Mouse (Mus musculus) retina, postnatal 7 days (tissue): ENCODE results near the gene Syk.
A peak's percentile ranks its signal among the peaks of the same experiment; 100 is the strongest.

Experiments used
- DNase-seq: peaks from one replicate; pipeline ENCODE4 v3.0.0-alpha.2; 2012; ENCODE audit warnings: low read depth, low spot score

Gene Syk

DNA sequence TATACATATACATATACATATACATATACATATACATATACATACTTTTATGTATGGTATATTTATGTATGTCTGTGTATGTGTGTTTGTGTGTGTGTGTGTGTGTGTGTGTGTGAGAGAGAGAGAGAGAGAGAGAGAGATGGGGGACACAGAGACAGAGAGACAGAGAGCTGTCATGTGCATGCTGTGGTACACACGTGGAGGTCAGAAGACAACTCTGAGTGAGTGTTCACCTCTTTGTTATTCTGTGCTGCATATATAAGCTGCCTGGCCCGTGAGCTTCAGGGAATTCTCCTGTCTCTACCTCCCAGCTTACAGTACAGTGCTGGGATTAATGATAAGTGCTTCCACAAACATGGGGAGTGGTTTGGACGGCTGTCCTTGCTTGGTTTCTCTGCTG lies 15.3 kb downstream of the Syk start:
- DNase-seq: no peak

DNA sequence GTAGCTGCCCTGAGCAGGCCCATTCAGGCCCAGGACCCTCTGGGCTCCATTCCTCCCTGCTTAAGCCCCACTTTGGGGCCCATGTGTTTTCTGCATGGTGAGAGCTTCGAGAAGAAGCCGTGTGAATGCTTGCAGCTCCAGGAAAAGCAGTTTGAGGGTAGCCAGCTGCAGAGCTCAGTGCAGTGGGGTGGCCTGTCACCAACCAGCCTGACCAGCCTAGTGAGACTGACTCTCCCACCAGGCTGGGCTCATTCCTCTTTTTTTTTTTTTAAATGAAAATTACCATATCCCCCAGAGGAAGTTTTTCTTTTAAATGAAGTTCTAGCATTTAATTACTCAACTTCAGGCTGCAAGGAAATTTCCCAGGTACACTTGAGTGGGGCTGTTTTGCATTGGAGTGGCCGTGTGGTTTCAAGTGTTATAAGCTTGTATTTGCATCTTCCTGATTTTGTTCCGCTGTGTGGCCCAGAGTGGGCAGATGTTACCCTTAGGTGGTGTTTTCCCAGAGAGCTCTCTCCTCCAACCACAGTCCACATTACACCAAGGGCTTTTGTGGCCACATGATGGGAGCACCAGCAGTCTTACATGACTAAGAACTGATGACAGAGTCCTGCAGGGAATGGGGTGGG lies 17.2 kb downstream of the Syk start:
- DNase-seq: no peak

DNA sequence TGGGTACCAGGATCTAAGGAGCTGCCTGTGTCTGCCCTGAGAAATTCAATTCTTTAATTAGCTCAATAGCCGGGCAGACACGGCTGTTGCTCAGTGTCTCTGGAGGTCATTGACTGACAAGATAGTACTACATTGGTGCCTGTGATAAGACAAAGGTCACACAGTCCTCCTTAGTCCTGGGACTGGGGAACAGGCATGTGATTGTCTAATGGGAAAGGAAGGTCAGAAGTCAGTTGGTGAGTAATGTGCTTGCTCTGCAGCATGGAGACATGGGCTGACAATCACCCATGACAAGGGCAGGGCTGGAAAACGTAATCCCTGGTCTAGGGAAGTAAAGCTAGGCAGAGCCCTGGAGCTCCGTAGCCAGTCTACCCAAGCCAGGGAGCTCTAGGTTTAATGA lies 19.8 kb downstream of the Syk start:
- DNase-seq: no peak

DNA sequence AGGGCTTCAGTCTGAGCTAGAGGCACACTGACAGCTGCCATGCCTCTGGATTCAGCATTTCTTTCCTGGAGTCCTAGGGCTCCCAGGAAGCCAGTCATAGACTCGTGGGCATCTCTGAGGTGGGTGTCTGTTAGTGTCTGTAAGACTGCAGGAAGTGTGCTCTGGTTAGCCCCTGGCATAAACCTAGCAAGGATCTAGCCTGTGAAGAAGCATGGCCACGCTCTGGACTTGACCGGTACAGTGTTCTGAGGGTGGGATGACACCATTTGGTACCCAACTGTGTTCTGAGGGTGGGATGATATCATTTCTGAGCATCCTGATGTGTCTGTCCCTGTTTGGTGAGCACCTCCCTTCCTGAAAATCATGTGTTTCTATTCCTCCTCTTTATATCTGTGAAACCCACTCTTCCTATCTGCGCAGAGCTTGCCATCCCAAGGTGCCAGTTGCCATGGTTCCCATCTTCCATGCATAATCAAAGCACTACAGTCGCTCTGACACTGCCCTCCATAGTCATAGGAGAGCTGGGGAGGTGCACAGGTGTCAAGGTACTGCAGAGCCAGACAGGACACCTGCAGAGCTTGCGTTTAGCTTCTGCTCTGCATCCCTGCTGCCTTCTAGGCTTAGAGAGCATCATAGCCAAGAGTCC lies 20.9 kb downstream of the Syk start:
- DNase-seq: no peak

DNA sequence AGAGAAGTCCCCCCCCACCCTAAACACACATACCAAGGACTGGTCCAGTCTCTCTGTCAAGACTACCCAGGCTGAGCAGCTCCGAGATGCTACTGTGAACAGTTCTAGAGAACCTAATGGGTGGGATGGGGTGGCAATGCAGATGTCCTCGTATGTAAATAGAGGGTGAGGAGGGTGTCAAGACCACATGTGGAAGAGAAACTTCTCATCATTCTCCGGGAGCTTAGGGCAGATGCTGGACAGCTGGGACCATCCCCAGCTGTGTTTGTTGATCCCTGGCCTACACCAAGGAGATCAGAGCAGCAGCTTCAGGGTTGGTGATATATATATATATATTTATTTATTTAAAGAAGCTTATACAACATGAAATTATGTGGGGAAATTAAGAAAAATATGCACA lies 22.0 kb downstream of the Syk start:
- no peak for DNase-seq

DNA sequence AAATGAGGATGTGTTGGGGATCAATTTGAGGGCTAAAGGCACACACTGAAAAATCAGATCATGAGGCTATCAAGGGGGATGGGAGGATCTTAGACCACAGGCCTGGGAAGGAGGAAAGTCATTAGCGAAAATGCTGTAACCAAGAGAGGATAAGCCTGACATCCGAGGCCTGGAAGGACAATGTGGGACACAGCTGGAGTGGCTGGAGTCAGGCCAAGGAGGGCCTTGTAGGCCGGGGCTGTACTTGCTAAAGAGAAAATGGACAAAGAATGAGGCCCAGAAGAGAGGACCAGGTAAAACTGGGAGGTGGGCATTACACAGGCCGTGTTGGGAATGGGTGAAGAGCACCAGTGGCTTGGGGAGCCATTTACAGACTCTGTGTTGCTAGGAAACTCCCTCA lies 22.9 kb downstream of the Syk start:
- no peak for DNase-seq

DNA sequence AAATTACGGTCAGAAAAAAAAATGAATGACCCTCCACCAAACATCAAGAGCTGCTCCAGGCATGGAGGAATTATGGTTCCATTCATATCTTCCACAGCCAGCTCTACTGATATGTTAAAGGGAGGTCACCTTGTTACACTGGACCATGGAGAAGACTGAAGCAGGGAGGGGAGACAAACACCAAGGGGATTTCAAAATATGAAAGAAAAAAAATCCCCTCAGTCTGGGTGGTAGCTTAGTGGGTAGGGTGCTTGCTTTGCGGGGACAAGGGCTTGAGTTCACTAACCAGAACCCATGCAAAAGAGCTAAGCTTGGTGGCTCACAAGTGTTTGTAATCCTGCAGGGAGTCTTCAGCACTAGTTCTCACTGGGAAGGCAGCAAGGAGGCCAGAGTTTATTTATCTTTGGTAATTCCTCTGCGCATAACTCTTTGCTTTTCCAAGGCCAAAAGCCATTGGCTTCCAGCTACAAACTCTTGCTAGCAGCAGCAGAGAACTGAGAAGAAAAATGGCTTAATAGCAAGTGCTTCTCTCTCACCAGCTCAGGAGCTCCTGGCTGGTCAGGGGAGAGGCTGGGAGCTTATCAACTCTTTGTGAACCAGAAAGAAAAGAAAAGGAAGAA lies 23.8 kb downstream of the Syk start:
- no peak for DNase-seq

DNA sequence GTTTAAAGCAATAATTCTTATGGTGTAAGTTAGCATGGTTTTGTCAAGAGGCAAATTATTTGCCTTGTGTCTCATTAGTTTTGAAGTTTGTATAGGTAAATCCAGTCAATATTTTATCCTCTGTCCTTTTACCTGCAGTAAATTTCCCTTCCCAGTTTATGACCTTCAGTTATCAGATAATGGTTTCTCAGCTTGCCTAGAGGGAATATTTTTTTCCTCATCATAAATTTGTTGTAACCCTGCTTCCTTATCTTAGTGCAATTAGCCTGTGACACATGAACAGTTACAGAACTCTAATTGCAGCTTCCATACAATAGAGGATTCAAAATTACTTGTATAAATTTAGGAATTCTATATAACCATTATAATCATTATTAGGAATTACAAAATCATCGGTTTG lies 25.0 kb downstream of the Syk start:
- no peak for DNase-seq

DNA sequence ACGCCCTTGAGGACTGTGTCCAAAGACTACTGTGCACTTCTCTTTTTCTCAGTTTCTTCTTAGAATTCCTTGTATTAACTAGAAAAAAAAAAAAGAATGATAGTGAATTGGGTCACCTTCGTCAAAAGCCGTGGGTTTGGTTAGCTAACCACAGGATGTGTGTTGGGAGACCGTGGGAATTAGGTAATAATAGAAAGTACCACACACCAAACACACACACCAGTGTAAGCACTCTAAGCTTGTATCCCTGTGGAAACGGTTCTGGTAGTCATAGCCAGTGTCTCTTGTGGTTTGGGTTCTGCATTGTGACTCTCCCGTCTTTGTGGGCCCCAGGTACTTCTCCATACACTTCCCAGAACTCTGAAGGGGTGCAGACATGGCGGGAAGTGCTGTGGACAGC lies 27.5 kb downstream of the Syk start:
- no peak for DNase-seq

DNA sequence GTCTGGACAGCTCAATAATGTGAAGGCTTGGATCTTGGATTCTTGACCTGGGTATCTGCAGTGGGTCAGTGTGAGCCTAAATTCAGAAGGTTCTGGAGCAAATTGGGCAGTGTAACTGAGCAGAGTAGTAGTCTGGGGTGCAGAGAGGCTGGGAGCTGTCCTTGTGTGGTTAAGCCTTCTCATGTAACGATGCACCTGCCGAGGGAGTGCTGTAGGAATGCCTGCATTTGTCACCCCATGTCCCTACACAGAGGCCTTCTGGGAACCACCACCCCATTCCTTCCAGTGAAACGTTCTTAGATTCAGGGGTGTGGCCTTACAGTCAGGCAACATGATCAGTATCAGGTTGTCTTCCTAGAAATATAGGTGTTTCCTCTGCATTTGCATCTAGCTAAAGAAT lies 30.3 kb downstream of the Syk start:
- no peak for DNase-seq

DNA sequence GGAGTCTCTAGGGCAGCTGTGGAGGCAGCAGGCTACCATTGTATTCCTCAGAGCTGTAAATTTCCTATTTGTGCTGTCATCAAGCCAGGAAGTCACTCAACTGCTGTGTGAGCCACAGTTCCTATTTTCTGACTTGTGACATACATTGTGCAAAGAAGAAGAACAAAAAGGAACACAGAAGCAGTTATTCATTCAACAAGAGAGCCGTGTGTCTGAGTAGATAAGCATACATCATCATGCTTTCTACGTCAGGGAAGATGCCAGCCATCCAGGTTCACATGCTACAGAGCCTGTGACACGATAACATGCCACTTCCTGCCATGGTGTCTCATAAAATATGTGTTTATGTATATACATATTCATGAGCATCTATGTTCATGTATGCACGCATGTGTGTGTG lies 32.1 kb downstream of the Syk start:
- DNase-seq: no peak

DNA sequence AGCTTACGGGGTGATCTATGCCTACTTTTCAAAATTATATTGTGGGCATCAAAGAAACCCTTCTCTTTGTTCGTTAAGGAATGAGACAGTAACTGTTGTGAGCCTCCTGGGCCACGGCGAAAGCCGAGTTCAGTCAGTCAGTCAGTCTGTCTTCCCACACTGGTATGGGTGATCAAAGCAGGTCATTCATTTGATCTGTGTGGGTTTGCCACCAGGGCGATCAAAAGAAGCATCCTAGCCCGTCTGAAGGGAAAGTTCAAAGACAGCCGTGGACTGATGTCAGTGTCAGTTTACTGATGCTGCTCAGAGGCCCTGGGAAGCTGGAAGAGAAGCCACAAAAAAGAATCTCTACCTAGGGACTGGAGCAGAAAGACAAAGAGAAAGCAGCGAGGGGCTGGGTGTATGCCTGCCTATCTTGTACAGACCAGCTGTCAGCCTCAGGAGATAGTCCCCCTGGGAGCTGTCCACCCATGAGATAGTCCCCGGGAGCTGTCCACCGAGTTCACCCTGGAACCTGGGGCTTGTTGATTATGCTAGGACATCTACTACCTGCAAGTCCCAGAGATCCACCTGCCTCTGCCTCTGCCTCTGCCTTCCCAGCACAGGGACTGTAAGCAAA lies 34.2 kb downstream of the Syk start:
- DNase-seq: no peak

DNA sequence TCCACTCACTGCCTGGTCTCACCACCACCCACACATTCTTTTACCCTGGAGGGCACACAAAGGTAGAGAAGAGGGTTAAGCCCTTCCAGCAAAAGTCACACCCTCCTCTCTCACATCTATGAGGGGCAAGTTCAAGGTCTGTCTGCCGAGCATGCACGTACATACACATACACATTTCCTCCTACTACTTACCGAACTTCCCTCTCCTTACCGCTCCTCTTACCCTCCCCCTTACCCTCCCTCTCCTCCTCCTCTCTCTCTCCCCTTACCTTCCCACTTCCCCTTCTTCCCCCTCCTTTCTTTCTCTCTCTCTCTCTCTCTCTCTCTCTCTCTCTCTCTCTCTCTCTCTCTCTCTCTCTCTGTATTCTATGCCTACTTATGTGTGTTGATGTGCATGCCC lies 35.6 kb downstream of the Syk start:
- DNase-seq: no peak

DNA sequence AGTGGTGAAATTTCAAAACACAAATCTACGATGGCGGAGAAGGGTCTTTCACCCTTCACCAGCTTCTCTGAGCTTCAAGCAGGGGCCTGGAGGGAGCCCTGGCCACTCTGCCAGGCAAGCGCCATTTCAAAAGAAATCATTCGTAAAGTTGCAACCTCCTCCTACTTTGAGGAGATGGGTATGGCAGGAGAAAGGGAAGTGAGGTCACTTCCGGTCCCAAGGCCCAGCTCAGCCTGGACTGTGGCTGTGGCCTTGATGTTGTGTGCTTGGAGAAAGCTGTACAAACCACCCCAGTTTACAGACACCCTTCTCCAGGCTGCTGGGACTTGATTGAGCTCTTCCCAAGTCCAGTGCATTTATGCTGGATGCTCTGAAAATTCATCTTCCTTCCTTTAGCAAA lies 36.5 kb downstream of the Syk start:
- no peak for DNase-seq

DNA sequence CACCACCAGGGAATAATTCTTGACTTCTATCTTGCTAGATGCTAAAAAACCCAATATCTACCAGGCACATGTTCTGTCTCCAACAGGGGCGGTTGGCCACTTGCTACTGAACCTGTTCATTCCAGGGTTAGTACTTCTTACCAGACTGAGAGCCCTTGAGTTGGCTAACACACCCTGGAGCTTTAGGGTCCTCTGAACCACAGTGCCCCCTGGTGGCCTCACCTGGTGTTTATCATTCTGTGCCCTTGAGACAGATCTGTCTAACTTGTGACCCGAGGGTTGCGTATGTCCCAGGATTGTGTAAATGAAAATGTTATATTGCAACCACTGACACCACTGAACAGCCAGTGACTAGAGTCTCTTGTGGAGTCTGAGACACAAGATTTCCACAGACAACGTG lies 41.1 kb downstream of the Syk start:
- DNase-seq: peak; percentile 46

DNA sequence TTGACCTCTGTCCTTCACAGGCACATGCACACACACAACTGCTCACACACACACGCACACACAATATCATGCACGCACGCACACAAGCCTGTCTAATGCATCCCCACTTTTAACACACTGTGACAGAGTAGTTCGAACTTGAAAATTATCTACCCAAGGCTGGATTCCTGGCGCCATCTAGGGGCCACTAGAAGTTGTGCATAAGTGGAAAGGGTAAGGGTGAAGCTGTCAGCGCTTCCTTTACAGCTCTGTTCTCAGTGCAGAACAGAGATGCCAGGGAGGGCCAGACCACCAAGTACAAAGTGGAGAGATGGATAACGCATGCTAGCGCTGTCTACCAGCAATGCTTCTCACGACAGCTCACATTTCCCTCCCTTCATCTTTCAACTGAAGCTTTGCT lies 45.6 kb downstream of the Syk start:
- peak; percentile 31 for DNase-seq

DNA sequence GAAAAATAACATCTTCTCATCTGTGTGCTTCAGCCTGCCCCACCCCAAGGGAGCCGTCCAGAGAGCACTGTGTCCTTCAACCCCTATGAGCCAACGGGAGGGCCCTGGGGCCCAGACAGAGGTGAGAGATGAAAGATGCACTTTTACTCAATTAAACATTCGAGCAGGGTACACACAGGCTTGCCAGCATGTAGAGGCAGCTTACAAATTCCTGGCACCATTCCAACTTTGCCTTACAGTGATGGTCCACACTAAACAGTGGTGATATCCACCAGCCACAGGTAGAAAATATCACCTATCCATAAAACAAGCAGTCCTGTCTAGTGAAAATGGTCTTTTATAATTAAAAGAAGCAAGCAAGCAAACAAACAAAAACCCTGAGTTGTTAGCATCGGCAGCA lies 48.7 kb downstream of the Syk start:
- DNase-seq: no peak

DNA sequence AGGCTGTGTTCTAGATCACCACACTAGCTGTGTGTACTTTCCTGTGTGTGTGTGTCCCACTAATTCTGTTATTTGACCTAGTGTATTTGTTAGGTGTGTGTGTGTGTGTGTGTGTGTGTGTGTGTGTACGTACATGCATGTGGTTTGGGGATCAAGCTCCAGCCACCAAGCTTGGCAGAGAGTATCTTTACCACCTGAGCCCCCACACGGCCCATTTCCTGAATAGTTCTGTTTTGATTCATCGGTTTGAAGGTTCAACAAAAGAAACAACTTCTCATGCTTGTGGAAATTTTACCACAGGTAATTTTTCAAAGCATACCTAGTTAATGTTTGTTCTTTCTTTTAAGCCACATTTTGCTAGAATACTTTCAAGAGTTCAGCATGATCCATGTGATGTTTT lies 52.5 kb downstream of the Syk start:
- no peak for DNase-seq

DNA sequence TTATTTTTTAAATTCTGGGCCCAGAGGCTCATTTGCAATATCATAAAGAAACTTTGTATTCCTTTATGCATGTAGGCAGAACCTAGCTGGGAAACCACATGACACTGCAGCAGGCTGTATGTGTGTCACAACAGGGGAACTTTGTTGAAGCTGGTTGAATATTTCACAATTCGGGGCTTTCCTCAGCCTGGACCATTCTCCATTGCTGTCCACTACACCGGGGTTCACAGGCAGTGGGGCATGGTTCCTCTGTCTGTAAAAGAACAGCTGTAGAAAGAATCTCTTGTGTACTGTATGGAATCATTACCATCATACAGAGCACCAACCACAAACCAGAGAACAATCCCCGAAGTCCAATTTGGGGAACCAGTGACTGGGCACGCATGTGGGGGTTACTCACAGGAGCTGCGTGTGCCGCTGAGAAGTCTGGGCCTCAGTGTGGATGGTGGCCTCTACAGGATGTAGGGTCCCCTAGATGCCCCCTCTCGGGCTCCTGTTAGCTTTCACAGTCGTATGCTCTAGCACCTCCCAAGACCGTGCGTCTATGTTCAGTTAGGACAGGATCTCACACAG lies 53.3 kb downstream of the Syk start:
- no peak for DNase-seq

DNA sequence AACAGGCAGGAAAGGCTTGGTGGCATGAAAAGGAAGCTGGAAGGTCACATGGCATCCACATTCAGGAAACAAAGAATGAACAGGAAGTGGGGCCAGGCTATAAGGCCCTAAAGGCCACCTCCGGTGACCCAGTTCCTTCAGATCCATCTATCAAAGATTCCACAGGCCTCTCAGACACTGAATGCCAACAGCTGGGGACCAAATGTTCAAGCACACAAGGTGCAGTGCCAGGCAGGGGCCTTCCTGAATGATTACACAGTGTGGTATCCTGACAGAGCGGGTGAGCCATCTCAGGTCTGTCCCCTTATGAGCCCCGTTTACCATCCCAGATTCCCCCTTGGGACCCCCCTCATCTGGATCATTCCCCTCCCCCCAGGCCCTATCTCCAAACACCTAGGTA lies 63.6 kb downstream of the Syk start:
- no peak for DNase-seq

DNA sequence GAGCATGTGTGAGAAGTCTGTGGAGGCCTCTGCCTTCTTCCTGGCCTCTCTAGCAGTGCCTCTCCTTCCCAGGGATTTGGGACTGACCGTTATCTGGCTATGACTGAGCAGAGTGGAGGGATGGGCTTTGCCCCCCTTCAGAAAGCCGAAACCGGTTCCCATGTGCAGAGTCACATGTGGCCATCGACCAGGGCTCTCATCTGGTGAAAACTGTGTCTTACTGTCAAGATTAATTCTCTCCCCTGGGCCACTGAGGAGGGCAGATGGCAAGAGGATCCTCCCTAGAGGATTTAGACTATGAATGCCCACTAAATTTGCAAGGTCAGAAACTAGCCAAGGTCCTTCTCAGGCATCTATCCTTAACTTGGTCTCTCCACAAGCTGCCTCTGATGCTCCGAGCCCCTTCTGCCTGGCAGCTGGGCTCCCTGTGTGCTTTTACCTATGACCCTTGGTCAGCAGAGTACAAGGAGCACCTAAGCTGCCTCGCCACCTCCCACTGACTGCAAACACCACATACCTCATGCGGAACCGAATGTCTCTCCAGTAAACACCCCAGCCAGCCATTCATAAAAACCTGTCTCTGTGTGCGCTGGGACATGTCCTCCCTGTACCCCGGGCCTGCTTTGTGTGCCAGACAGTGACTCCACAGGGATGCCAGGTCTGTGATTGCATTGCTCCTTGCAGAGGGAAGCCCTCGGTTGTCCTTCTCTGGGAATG lies 65.2 kb downstream of the Syk start:
- DNase-seq: no peak

DNA sequence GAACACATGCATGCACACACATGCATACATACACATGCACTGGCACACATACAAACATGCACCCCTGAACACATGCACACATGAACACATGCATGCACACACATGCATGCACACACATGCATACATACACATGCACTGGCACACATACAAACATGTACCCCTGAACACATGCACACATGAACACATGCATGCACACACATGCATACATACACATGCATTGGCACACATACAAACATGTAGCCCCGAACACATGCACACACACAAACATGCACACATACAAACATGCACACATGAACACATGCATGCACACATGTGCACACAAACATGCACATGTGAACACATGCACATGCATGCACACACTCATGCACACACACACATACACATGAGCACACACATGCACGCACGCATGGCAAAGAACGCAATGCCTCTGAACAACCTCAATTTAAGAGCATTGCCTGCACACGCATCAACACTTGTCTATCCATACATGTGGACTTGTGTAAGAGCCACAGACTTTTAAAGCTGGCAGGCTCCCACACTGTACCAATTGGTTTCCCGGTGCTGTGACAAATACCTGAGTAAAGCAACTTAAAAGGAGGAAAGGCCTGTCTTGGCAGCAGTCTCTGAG lies 66.9 kb downstream of the Syk start:
- DNase-seq: no peak
